Mouse (Mus musculus) heart, embryonic 14.5 days (tissue): Measurements from ENCODE around the gene Olfr593. TPM values are rescaled to one million over a fixed set of nuclear protein-coding genes. Genes with fewer than 3 reads are reported as not detected.
"Not testable (repeated sequence)": the region's sequence is repeated elsewhere in the genome, so short reads cannot be mapped to it uniquely, and the experiment has no call there.

Source experiments
- ATAC-seq: fragments of 200-750 bp; cut with Nextera tagmentation; 2 replicates; pipeline ENCODE4 v1.8.0; 2017; ENCODE audit warnings: low read depth, moderate TSS enrichment; ENCODE audit not compliant: insufficient number of reproducible peaks, insufficient read depth, low FRiP score
- H3K27ac ChIP-seq, 2 experiments: fragments of 200-500 bp in 1 of 2; fragments of 300-500 bp in 1 of 2; sonication (generic) in 1 of 2; replicated peaks in 1 of 2; 2 replicates each; pipeline ENCODE4 v1.5.1; 2012 to 2014; ENCODE audit warnings: low read depth in 2 of 2, low read length in 2 of 2, control low read depth in 1 of 2, mild to moderate bottlenecking in 1 of 2, mixed read lengths in 1 of 2; ENCODE audit not compliant: control insufficient read depth in 1 of 2, insufficient read depth in 1 of 2
- H3K27me3 ChIP-seq: fragments of 300-500 bp; sonication (generic); 2 replicates; pipeline ENCODE4 v1.6.1; 2014; ENCODE audit warnings: mild to moderate bottlenecking, low read length, control low read depth; ENCODE audit not compliant: control insufficient read depth, insufficient read depth
- H3K36me3 ChIP-seq: fragments of 300-500 bp; sonication (generic); 2 replicates; pipeline ENCODE4 v1.6.1; 2014; ENCODE audit warnings: mild to moderate bottlenecking, control low read depth, low read length, mixed read lengths; ENCODE audit not compliant: control insufficient read depth, insufficient read depth
- H3K4me1 ChIP-seq, 2 experiments: fragments of 200-500 bp in 1 of 2; fragments of 300-500 bp in 1 of 2; sonication (generic) in 1 of 2; 2 replicates each; pipeline ENCODE4 v1.6.1; 2012 to 2014; ENCODE audit warnings: low read length in 2 of 2, control low read depth in 1 of 2, mixed read lengths in 1 of 2; ENCODE audit not compliant: control insufficient read depth in 2 of 2, insufficient read depth in 2 of 2
- H3K4me2 ChIP-seq: fragments of 300-500 bp; sonication (generic); 2 replicates; pipeline ENCODE4 v1.6.1; 2014; ENCODE audit warnings: mild to moderate bottlenecking, low read length
- H3K4me3 ChIP-seq, 2 experiments: fragments of 200-500 bp in 1 of 2; fragments of 300-500 bp in 1 of 2; sonication (generic) in 1 of 2; 2 replicates each; pipeline ENCODE4 v1.5.1; 2012 to 2014; ENCODE audit warnings: low read length in 2 of 2, mild to moderate bottlenecking in 2 of 2, control low read depth in 1 of 2, low read depth in 1 of 2, moderate library complexity in 1 of 2; ENCODE audit not compliant: control insufficient read depth in 1 of 2, insufficient read depth in 1 of 2
- H3K9ac ChIP-seq: fragments of 300-500 bp; sonication (generic); 2 replicates; pipeline ENCODE4 v1.6.1; 2014; ENCODE audit warnings: mild to moderate bottlenecking, low read length
- H3K9me3 ChIP-seq: fragments of 300-500 bp; sonication (generic); 2 replicates; pipeline ENCODE4 v1.6.1; 2016; ENCODE audit warnings: low read length, control low read depth; ENCODE audit not compliant: control insufficient read depth
- WGBS: fragments of 180-500 bp; shearing (Covaris S2); extraction: QIAGEN DNeasy Blood & Tissue Kit; methylation state at CpG from one replicate; pipeline ENCODE4 v1.1.7; 2014; 5-methylcytosine and 5-hydroxymethylcytosine counted together
- polyA plus RNA-seq: library from polyadenylated mRNA; unstranded; fragments of >200 nt; fragmentation: Nextera tagmentation; extraction: Ambion mirVana; gene quantifications from 2 replicates; pipeline ENCODE4 v1.2.1, GENCODE M21; 2014

The Olfr593 gene
- polyA plus RNA-seq = not detected in 2 replicates

DNA sequence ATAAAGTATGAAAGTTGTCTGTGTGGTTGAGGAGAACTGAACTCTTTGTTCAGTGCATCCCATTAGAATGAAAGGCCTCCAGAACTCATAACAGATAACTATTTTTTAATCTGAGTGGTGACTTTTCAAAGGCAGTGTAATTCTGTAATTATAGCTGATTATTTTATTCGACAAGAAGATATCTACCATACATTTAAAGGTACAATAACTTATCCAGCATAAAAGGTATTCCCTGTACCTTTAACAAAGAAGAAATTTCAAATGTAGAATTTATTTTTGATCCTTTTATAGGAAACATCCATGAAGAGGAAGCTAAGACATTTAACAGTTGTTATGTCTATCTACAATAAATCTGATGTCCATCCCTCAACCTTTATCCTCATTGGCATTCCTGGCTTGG, at the start of gene Olfr593:
Olfr593 (plus strand) TSS at position 301 of the 400 bp plus-strand sequence.
- WGBS = 61% methylated on average over 1 of the region's 1 CpGs

DNA sequence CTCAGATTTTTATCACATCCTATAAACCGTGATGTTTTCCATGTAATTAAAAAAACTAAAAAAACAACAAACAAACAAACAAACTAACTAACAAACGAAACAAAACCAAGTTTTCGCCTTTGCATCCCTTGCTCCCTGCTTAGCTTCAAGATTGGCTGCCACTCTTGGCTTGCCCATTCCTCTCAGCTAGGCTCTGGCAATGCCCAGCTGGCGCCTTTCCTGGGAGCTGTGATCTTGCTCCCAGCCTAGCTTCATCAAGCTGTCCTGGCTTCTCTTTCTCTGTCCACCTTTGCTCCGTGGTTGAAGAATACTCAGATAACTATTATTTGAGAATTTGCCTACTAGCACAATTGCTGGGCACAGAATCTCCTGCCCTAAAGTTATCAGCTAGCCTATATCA, 42.0 kb upstream of the Olfr593 start:
- Histone ChIP-seq H3K27me3 (no peaks in the 10 kb centered on the region), H3K27ac (no peak overlapping the region), H3K4me2 (no peak overlapping the region), H3K4me1 (no peaks in the 10 kb centered on the region), H3K9me3 (no peaks in the 10 kb centered on the region), H3K4me3 (no peak overlapping the region), H3K36me3 (no peaks in the 10 kb centered on the region), H3K9ac (no peak overlapping the region)
- no peak for ATAC-seq
- WGBS = 77% methylated on average over 5 of the region's 5 CpGs

More for the DNA sequence above, at the start of gene Olfr593:
- Histone ChIP-seq H3K27me3 (no peaks in the 10 kb centered on the region), H3K4me3 (no peak within 1 kb of the TSS), H3K9me3 (no peaks in the 10 kb centered on the region), H3K9ac (no peak within 1 kb of the TSS), H3K36me3 (no peaks in the 10 kb centered on the region), H3K27ac (no peak within 1 kb of the TSS), H3K4me1 (no peaks in the 10 kb centered on the region), H3K4me2 (no peak within 1 kb of the TSS)
- no peak for ATAC-seq

DNA sequence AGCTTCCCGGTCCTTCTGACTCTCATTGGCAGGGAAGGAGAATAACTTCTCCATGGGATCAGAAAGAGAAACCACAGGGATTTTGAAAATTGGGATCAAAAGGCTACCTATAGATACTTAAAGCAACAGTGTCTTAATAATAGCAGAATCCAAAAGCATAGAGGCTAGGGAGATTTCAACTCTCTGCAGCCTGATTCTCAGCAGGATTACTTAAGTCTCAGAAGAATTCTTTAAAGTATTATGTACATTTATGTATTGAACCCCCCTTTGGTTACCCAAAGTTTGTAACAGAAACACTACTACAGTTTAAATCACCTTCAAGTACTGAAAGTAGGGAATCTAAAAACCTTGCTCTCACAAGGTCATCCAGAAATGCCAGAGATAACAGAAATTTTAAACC, 33.4 kb upstream of the Olfr593 start, which contains the start of gene Olfr591:
Olfr591 (minus strand) TSS at position 101 of the 400 bp plus-strand sequence.
- no peak within 1 kb of the TSS for H3K4me3 ChIP-seq
- H3K9me3 ChIP-seq = 0 out of 2 replicates have a peak, but pooled peaks cover 6% of the 10 kb centered on the region
- no peaks in the 10 kb centered on the region for H3K27me3 ChIP-seq
- H3K9ac ChIP-seq = no peak within 1 kb of the TSS
- no peaks in the 10 kb centered on the region for H3K36me3 ChIP-seq
- H3K4me2 ChIP-seq = no peak within 1 kb of the TSS
- ATAC-seq = no peak
- 65% methylated on average over 1 of the region's 1 CpGs for WGBS
- no peak within 1 kb of the TSS for H3K27ac ChIP-seq
- H3K4me1 ChIP-seq = no peaks in the 10 kb centered on the region

DNA sequence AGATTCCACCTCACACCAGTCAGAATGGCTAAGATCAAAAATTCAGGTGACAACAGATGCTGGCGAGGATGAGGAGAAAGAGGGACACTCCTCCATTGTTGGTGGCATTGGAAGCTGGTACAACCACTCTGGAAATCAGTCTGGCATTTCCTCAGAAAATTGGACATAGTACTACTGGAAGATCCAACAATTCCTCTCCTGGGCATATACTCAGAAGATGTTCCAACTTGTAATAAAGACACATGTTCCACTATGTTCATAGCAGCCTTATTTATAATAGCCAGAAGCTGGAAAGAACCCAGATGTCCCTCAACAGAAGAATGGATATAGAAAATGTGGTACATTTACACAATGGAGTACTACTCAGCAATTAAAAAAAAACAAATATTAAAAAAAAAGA, 27.2 kb upstream of the Olfr593 start, which contains the start of gene Olfr592:
Olfr592 (plus strand) TSS at position 301 of the 400 bp plus-strand sequence.
- not testable (repeated sequence) for H3K27ac ChIP-seq, H3K4me2 ChIP-seq, H3K9ac ChIP-seq, ATAC-seq, H3K27me3 ChIP-seq, H3K4me1 ChIP-seq, H3K4me3 ChIP-seq, H3K9me3 ChIP-seq, H3K36me3 ChIP-seq
- WGBS = 65% methylated on average over 1 of the region's 1 CpGs

DNA sequence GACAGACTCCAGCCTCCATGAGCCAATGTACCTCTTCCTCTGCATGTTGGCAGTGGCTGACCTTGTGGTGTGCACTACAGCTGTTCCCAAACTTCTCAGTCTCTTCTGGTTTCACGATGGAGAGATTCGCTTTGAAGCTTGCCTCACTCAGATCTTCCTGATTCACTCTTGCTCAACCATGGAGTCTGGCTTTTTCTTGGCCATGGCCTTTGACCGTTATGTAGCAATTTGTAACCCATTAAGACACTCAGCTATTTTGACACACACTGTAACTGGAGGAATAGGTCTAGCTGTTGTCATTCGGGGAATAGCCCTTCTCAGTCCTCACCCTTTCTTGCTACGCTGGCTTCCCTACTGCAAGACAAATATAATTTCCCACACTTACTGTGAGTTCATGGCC, 388 bp downstream of the Olfr593 start:
- not testable (repeated sequence) for H3K9me3 ChIP-seq, H3K4me3 ChIP-seq, ATAC-seq, H3K4me2 ChIP-seq, H3K27ac ChIP-seq, H3K36me3 ChIP-seq, H3K9ac ChIP-seq, H3K27me3 ChIP-seq, H3K4me1 ChIP-seq
- WGBS = 82% methylated on average over 5 of the region's 5 CpGs

DNA sequence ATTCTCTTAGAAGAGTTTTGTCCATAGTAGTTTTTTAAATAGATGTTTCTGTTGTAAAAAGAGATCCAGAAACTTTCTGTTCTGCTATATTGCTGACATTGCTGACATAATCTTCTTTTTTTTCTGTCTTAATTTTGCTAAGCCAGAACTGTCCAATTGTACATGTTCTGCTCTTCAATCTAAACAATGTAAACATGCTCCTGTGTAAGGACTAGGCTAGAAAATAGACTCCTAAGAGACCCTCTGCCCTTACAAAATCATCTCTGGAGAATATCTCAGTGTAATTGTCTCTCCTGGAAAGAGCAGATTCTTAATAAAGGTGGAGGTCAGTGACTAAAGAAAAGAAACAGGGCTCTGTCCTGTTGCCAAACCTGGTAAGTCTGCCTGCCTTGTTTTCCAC, 5.0 kb downstream of the Olfr593 start, which contains the start of gene Olfr594:
Olfr594 (plus strand) TSS at position 301 of the 400 bp plus-strand sequence.
- H3K27ac ChIP-seq = no peak within 1 kb of the TSS
- H3K9me3 ChIP-seq = no peaks in the 10 kb centered on the region
- H3K4me3 ChIP-seq = no peak within 1 kb of the TSS
- no peaks in the 10 kb centered on the region for H3K27me3 ChIP-seq
- H3K4me2 ChIP-seq = no peak within 1 kb of the TSS
- H3K9ac ChIP-seq = no peak within 1 kb of the TSS
- ATAC-seq = no peak
- H3K4me1 ChIP-seq = no peaks in the 10 kb centered on the region
- H3K36me3 ChIP-seq = no peaks in the 10 kb centered on the region

DNA sequence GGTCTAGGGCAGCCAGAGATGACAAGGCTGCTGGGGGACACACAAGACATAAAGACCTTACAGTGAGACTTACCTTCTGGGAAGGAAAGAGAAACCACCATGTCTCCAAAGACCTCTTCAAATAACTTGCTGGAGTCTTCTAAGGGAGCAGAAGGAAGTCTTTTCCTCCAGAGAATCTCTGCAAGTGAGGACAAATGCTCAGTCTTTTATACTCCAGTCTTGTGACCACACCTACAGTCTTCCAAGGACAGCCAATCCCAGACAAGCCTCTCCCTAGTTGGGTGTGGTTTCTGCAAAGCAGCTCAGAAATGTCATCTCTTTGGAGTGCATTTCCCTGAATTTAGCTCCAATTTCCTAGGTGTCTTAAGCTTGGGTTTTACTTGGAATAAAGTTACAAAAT, 40.7 kb downstream of the Olfr593 start, which contains the start of gene Usp17ld:
Usp17ld (minus strand) TSS at position 101 of the 400 bp plus-strand sequence.
- H3K27ac ChIP-seq, H3K9ac ChIP-seq, H3K27me3 ChIP-seq, H3K4me3 ChIP-seq, H3K4me1 ChIP-seq, ATAC-seq, H3K4me2 ChIP-seq, H3K36me3 ChIP-seq, H3K9me3 ChIP-seq: not testable (repeated sequence)
